Mouse (Mus musculus): ENCODE measurements at regions not wholly inside any gene's neighbourhood (a gene's known extent, or its start where the extent isn't known, plus 50 kb on each side); places are given as distances from the start of the nearest gene placed in this dataset.

DNA sequence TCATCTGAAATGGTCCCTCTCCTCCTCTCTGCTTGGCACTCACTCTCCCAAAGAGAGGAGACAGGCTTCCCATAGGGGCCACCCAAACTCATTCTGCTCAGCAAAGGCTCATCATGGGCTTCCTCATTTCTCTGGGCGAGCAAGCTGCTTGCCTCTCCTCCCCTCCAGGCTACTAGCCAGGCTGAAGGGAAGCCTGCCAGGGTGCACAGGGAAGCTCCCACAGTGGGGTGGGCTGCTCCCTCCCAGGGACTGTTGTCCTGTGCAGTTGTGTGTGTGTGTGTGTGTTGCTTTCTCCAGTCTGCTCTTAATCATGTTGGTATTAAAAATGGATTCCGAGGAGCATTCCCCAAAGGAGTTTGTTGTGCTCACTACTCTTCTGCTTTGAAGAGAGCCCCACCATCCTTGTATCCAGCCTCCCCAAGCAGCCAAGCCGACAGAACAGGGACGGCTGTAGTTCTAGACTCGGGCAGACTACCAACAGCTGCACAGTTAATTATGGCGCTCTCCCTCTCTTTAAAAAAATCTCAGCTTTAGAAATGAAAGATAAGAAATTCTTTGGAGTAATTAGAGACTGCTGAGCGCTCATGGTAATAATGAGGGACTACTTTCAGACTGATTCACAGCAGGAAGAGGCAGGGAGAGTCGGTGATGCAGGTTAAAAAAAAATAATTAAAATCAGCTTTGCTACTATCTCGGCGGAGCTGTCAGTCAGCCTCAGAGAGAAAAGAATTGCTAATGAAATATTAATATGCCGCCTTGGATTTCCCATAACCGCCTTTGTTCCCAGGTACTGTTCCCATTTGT is 417.0 kb downstream of the Cmpk2 start:
- DNase-seq (ENCODE audit: low spot score) = peak; percentile 43

DNA sequence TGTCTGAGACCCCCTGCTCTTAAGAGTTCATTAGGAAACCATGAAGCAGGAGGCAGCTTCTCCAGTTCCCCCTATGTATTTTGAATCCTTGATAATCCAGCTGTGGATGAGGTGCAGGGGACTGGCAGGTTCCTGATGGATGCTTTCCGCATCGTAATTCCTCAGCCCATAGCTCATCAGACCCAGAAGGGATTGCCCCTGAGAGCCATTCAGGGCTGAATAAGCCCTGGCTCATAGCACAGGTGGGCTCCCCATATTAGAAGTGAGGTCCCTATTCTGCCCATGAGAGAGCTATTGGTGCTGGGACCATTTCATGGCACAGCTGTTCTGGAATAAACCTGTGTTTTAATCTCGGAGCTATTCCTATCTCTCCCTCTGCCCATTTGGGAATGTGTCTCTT is 416.1 kb downstream of the Cmpk2 start:
- no peak for DNase-seq (ENCODE audit: low spot score)

DNA sequence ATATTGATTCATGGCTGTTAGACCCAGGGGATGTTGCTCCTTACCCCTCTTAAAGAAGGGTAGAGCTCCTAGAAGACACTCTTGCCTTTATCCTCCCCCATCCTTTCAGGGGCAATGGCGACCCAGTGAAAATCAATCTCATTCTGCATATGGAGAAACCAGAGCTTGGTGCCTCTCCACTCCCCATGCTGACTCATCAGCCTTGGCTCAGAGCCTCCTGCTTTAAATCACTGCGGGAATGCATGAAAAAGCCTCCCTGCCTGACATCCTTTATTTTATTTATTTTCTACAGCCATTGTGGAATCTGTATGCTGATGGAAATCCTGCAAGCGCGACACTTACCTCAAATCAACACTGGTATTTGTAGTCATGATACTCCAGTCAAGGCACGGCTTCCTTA is 415.2 kb downstream of the Cmpk2 start:
- DNase-seq (ENCODE audit: low spot score) = peak; percentile 5

DNA sequence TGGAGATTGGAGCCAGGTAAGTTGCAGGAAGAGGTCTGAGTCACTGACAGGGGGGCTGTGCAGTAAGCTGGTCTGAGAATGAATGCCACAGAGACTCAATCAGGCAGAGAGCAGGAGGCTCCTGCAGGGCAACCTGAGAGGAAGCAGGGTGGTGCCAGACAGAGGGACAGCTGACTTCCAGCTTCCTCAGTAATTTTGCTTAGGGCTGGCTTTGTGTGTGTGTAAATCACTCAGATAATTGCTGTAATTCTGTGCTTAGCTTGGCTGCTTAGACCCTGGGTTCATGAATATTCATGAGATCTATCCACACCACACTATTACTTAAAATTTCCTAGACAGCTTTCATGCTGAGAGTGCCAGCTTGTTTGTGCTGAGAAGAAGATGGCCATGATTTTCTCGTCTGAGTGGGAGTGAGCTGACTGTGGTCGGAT is 408.7 kb downstream of the Cmpk2 start:
- no peak for DNase-seq (ENCODE audit: low spot score)

DNA sequence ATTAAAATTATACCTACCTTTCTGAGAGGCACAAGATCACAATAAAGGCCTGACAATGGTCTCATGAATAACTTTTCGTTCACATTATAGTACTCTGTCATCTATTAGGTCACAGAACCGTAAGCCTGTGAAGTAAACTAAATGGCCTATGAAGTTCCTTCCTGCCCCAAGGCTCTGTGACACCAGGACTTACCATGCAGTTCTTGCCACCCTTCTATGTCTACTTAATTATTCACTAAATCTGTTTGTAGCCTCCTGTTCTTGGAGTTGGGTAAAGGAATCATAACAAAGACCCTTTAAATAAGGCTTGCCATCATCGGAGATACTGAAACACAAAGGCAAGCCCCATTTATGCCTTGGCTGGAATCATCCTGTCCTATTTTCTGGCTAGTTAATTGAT is 408.3 kb downstream of the Cmpk2 start:
- no peak for DNase-seq (ENCODE audit: low spot score)

DNA sequence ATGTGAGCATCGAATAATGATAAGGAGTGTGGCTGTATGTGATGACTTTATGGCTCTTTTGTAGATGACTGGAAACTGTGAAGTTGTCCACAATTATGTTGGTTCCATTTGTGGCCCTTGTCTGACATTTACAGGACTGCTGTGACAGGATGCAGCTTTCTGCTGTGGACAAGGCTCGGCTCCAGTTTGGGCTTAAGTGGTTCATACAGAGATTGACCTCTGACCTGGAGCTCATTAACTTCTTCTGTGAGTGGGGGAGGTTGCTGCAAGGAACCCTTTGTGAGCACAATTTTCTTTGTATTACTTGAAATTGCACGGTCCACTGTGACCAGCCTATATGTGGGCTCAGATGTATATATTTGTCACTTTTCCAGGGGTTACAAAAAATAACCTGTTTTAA is 403.5 kb downstream of the Cmpk2 start:
- DNase-seq (ENCODE audit: low spot score) = no peak

DNA sequence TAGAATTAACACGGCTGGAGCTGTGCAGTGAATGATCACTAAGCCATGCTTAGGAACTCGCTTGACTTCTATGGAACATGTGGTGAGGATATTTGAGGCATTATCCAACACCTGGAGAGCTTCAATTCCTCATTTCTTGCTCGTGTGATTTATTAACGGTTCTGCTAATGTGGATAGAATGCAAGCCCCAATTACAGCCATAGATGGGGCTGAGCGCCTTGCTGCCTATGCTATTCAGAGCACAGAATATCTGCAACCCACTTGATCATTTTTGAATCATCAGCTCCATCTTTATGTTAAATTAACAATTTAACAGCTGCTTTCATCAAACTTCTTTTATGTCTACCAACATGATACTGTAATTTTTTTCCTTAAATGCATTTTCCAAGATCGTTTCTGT is 398.7 kb downstream of the Cmpk2 start:
- no peak for DNase-seq (ENCODE audit: low spot score)

DNA sequence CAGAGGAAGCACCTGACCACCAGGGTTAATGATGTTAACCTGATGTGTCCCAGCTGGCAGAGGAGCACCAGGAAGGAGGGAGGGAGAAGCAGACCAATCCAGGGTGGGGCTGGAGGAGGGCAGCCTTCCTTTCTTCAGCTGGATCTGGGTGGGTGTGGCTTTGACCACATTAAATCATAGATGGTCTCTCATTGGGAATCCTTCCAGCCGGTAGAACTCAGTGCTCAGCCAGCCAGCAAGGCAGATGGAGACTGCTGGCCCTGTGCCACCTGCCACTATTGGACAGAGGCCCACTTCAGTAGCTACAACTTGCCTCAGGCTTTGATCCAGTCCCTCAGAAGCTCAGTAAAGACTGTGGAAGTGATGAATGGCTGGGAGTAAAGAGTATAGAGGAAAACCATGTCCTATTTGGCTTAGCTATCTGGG is 386.1 kb downstream of the Cmpk2 start:
- DNase-seq (ENCODE audit: low spot score) = no peak

DNA sequence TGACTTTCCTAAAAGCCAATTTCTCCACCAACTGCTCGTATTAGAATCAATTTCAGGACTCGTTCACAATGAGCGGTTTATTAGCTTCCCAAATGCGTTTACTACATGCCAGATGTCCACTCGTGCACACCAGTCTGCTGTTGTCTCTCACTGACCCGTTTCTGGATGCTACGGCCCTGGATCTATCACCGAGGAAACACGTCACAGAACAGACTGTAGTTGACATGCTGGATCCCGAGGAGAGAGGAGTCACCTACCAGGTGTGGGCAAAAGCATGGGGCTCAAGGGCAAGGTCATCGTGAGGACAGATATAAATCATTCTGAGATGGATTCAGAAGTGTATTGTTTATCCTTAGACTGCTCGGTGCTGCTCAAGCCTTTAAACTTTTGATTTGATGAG is 375.9 kb downstream of the Cmpk2 start:
- no peak for DNase-seq (ENCODE audit: low spot score)

DNA sequence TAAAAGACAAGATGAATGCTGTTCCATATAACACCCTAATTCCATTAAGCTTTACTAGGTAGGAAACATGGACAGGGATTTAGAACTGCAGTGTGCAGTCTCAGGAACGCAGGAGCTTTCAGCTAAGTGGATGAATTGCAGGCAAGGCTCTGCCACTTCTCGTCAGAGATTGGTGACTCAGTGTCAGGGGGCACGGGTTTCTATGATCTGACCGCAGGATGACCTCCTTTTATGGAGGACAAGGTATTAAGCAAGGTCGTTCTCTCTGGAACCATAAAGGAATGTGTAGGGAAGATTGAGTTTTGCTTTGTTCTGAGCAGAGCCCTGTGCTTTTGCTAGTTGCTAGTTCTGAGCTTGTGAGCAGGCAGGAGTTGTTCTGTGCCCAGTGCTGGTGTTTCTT is 373.7 kb downstream of the Cmpk2 start:
- no peak for DNase-seq (ENCODE audit: low spot score)

DNA sequence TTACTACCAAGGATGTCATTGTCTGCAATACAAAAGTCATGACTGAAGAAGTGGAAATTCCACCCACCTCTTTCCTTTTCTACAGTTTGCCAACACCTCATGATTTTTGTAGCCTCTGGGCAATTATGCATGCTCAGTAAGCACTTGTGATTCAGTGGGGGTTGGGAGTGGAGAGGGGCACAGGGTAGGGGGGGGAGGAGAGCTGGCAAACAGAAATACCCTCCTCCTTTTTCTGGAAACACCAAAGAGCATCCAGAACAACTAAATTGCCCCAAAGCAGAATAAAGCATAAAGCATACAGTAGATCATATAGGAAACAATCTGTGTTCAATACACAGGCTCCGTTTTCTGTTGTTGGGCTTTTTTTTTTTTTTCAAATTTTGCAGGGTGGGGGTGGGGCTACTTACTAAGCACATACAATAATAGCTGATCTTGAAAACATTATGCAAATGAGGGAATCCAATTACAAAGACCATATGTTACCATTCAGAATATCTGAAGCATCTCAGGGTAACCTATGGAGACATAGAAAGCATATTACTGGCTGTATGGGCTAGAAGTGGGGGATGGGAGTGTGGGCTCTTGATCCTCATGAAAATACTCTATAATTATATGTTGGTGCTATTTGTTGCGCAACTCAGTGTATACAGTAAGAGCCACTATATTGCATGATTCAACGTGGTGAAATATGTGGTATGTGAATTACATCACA is 352.4 kb downstream of the Cmpk2 start:
- no peak for DNase-seq (ENCODE audit: low spot score)

DNA sequence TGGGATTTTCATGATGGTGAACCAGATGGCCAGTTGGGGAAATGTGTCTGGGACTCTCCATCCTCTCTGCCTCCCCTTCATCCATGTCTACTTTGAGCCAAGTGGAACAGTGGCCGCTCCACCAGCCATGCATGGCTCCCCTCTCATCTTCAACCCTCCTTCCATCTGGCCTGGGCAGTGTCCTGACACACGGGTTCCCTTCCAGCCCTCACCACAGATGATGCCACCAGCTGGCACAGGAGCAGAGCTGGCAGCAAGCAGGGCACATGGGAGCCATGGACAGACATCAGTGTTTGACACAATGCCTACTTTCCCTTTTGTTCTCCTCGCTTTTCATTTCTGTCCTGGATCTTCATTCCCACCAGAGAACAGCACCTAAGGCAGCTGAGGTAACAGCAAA is 348.9 kb downstream of the Cmpk2 start:
- no peak for DNase-seq (ENCODE audit: low spot score)

DNA sequence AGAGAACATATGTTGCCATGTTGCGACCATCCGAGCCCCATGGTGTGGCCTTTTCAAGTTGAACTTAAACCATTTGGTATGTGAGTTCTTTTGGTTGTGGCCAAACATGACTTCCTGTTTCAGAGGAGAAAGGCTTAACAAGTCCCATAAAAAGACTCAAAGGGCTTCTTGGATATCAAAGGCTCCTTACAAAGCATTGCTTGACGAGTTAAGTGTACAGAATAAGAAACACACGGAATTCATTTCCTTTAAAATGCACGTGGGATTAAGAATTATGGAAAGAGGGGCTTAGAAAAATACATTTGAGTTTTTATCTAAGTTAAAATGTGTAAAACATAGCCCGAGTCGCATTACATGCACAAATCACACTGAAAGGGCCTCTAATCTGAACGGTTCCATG is 346.8 kb downstream of the Cmpk2 start:
- DNase-seq (ENCODE audit: low spot score) = no peak

DNA sequence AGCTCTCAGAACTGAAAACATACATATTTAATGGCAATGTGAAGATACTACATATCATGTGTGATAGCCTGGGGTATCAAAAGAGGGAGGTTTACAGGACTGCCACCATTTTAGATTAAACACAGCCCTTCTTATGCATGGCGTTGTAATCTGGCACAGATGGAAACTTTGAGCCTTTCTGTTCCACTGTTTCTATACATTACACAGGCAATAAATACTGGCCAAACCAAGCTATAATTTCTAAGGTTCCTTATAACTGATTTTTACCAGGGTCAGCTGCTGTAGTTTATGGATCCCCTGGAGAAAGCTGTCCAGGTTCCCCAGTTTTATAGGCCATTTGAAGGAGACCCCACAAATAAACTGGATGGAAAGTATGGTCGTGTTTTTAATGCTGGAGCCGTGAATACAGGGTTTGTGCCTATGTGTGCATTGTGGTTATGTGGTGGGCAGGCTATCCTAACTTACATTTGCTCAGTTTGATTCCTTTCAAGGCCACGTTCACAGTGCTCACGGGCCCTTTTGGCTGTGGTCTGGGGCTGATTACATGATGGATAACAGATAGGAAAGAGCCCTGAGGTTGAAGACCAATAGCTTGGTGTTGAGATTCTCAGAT is 341.7 kb downstream of the Cmpk2 start:
- DNase-seq (ENCODE audit: low spot score) = no peak

DNA sequence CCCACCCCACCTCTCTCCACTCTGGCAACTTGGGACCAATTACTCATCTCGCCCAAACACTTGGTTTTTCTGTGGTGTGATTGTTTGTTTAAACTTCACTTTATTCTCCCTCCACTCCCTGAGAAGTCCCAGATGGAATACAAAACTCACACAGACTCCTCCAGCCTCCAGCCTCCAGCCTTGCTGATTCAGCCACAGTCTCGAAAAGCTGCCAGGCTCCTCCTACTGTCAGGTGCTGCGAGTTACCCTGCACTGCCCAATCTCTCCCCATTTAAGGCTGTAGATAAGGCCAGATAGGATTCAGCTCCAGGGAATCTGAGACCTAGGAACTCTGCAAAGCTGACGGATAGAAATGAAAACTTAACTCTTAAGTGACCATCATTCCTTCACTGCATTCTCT is 340.7 kb downstream of the Cmpk2 start:
- DNase-seq (ENCODE audit: low spot score) = no peak

DNA sequence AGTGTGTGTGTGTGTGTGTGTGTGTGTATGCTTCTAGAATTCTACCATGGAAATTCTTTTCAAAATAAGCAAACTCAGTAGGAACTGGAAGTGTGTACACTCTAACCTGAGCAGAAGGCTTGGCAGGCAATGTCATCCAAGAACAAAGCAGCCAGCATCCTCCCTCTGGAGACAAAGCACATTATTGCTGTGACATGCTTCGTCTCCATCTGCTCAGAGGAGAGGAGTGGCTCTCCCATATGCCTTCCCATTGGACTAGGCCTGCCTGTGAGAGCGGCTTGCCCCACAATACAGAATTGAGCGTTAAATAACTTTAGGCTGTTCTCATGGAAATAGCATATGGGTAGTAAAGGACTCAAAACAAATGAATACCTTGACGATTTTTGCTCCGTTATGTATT is 333.5 kb downstream of the Cmpk2 start:
- DNase-seq (ENCODE audit: low spot score) = no peak

DNA sequence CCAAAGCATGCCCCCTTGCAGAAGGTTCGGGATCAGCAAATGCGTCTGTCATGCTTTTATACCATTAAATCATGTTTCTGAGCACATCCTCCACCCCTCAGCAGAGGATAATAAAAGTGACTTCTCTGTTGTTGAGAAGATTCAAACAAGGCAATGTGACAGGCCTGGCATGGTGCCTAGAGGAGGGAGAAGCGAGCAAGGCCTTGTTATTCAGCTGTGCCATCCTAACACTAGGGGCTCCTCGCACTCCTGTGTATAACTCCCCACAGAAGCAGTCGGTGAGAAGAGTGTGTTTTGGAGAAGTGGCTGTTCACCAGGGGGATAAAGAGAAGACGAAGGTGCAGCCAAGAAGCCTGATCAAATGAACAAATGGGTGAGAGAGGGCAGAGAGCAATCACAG is 330.3 kb downstream of the Cmpk2 start:
- no peak for DNase-seq (ENCODE audit: low spot score)

DNA sequence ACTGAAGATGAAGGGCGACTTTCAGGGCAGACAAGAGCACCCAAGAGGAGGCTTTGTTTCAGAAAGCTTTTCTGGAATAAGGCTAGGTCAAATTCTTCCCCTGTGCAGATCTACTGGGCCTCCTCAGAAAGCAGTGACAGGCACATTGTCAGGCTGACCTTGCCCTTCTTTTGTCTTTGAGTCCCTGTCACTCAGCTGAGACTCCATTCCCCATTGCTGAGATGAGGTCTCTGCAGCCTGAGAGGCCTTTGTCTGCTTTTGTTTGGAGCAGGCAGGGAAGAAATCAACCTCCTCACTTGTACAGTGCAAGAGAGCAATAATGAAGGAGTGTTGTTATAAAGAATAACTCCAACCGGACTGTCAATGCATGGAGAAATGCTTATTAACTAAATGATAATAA is 327.4 kb downstream of the Cmpk2 start:
- DNase-seq (ENCODE audit: low spot score) = no peak

DNA sequence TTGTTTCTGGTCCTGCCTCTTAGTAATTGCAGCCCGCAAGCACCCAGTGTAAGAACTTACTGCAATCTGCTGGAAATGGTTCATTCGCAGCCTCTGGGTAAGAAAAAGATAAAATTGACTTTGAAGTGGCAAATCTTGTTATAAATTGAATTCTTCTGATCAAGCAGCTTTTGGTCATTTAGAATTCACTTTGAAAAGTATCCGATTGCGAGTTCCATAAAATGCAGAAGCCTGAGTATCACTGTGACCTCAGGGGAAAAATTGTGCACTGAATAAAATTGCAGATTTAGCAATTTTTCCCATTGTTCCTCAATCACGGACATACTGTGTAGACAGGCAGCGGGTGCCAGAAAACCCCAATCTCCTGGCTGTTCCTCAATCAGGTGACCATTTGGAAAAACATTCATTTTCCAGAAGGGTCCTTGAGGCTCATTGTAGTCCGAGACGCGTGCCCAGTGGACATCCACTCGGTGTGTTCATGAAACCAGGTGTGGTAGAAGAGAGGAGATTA is 320.4 kb downstream of the Cmpk2 start:
- no peak for DNase-seq (ENCODE audit: low spot score)

DNA sequence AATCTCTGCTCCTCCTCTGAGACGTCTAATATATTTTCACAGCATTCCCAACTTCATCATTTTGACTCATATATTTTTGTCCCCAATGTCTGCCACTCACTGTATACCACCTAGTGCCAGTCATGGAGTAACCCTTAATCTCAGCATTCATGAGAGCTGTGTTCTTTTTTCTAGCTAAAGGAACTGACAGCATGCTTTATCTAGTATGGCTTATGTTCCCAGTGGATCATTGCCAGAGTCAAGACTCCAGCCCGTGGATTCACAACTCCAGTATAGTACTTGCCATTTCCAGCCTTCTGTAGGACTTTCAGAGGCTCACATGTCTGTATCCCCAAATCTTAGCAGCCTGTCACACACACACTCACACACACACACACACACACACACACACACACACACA is 316.5 kb downstream of the Cmpk2 start:
- DNase-seq (ENCODE audit: low spot score) = no peak

DNA sequence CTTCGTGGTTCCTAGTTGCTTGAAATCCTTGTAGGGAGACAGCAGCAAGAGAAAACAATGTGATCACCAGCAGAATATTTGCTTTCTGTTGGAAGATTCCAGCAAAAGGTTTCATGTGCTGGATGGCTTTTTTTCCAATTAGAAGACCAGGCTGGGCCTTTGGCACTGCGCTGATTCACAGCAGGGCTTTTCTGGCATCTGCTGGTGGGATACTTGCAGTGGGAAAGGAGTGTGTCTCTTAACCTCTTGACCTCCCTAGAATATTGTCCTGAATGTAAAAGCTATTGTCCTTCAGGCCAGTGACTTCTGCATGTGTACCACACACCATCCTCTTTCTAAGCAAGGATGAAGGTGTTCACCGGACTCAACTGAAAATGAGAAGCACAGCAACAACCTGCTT is 315.4 kb downstream of the Cmpk2 start:
- no peak for DNase-seq (ENCODE audit: low spot score)

DNA sequence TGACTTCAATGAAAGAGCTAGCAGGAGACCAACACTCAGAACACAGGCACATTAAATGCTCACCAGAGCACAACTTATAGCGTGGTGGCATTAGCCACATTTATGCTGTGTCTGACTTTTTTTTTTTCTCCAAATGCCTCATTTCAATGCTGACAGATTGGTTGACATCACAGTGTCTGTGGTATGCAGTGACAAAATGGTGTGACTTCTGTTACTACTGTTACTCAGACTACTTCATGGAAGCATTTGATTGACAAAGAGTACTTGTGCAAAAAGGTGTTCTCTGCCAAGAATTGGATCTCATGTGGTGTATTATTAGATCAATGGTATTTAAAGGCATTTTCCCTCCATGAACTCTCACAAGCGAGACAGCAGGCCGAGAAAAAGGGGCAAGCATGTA is 314.8 kb downstream of the Cmpk2 start:
- DNase-seq (ENCODE audit: low spot score) = no peak

DNA sequence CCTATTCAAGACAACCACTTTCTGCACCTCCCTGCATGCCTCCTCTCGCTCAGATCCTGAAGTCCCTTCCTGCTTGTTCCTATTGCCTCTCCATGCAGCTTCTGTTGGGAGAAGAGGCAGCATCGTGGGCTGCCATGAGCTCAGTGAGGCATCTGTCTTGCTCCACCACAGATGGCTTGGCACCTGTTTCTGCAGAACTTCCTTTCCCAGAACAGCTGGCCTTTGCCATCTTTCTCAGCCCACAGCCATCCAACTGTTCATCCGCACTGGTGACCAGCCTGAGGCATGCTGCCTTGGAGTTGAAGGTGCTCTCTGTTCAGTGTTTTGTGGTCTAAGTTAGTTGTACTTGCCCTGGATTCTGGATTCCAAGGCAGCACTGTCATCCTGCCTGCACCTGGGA is 312.5 kb downstream of the Cmpk2 start:
- DNase-seq (ENCODE audit: low spot score) = no peak
